Mouse (Mus musculus) midbrain, postnatal 0 days (tissue): ENCODE measurements at regions not wholly inside any gene's neighbourhood (a gene's known extent, or its start where the extent isn't known, plus 50 kb on each side); places are given as distances from the start of the nearest gene placed in this dataset.

ENCODE experiments used
- ATAC-seq: fragments of 200-750 bp; cut with Nextera tagmentation; 2 replicates; pipeline ENCODE4 v1.8.0; 2017; ENCODE audit warnings: moderate number of reproducible peaks, mild to moderate bottlenecking, moderate TSS enrichment, moderate library complexity; ENCODE audit not compliant: low FRiP score
- DNase-seq: peaks from one replicate; pipeline ENCODE4 v3.0.0-alpha.2; 2015; ENCODE audit warnings: low spot score
- H3K27ac ChIP-seq: fragments of 300-500 bp; sonication (generic); 2 replicates; pipeline ENCODE4 v1.5.1; 2014; ENCODE audit warnings: low read depth, mild to moderate bottlenecking, low read length, mixed read lengths
- H3K27me3 ChIP-seq: fragments of 300-500 bp; sonication (generic); 2 replicates; pipeline ENCODE4 v1.6.1; 2014; ENCODE audit warnings: low read length, control low read depth, mixed read lengths; ENCODE audit not compliant: insufficient read depth
- H3K36me3 ChIP-seq: fragments of 300-500 bp; sonication (generic); 2 replicates; pipeline ENCODE4 v1.6.1; 2014; ENCODE audit warnings: low read length, control low read depth, mixed read lengths; ENCODE audit not compliant: insufficient read depth
- H3K4me1 ChIP-seq: fragments of 300-500 bp; sonication (generic); 2 replicates; pipeline ENCODE4 v1.6.1; 2014; ENCODE audit warnings: mild to moderate bottlenecking, control low read depth, antibody characterized with exemption, low read length, mixed read lengths; ENCODE audit not compliant: insufficient read depth
- H3K4me2 ChIP-seq: fragments of 300-500 bp; sonication (generic); 2 replicates; pipeline ENCODE4 v1.6.1; 2014; ENCODE audit warnings: low read depth, mild to moderate bottlenecking, low read length, mixed read lengths; ENCODE audit not compliant: poor library complexity, severe bottlenecking
- H3K4me3 ChIP-seq: fragments of 300-500 bp; sonication (generic); 2 replicates; pipeline ENCODE4 v1.5.1; 2014; ENCODE audit warnings: low read depth, mild to moderate bottlenecking, low read length, moderate library complexity
- H3K9ac ChIP-seq: fragments of 300-500 bp; sonication (generic); replicated peaks from 2 replicates; pipeline ENCODE4 v1.6.1; 2014; ENCODE audit warnings: mild to moderate bottlenecking, low read length, moderate library complexity, mixed read lengths; ENCODE audit not compliant: poor library complexity, severe bottlenecking
- H3K9me3 ChIP-seq: fragments of 300-500 bp; sonication (generic); 2 replicates; pipeline ENCODE4 v1.6.1; 2016; ENCODE audit warnings: low read length, control low read depth
- CTCF ChIP-seq: IDR thresholded peaks from 2 replicates; pipeline ENCODE4 v1.5.1; 2016; ENCODE audit warnings: antibody characterized with exemption, mild to moderate bottlenecking
- WGBS: fragments of 180-500 bp; shearing (Covaris S2); extraction: QIAGEN DNeasy Blood & Tissue Kit; methylation state at CpG from one replicate; pipeline ENCODE4 v1.1.7; 2014; 5-methylcytosine and 5-hydroxymethylcytosine counted together

DNA sequence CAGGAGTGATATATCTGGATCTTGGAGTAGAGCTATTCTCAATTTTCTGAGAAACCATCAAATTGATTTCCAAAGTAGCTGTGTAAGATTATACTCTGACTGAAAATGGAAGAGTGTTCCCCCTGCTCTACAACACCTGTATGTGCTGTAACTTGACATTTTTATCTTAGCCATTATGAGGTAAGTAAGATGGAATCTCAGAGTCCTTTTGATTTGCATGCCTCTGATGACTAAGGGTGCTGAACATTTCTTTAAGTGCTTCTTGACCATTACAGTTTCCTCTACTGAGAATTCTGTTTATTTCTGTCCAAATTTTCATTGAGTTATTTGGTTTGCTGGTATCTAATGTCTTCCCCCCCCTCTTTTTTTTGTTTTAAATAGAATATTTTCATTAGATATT, 343.0 kb downstream of the Adcyap1 start:
- H3K9ac ChIP-seq = no peak overlapping the region
- ATAC-seq (no peak), DNase-seq (no peak)
- no peak overlapping the region for H3K4me3 ChIP-seq
- H3K36me3 ChIP-seq = no peaks in the 10 kb centered on the region
- H3K4me1 ChIP-seq = no peaks in the 10 kb centered on the region
- no peak for TF ChIP-seq CTCF
- no peaks in the 10 kb centered on the region for H3K9me3 ChIP-seq
- H3K4me2 ChIP-seq = no peak overlapping the region
- H3K27me3 ChIP-seq = no peaks in the 10 kb centered on the region
- H3K27ac ChIP-seq = no peak overlapping the region

DNA sequence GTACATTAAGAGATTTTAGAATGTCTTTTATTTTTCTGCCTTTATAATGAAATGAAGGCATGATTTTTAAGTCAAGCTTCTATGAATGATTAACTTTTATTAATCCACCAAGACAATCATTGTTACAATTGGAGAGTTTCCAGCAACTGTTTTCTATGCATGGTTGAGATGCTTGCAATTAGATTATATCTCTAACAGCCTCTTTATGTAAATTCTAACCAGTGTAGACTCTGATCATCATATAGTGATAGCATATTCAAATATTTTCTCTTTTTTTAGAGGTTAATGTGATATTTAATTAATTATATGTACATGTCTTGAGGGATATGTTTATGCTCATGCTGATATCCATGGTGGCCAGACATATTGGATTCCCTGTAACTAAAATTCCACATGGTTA, 351.5 kb downstream of the Adcyap1 start:
- Histone ChIP-seq H3K36me3 (no peaks in the 10 kb centered on the region), H3K4me2 (no peak overlapping the region), H3K4me3 (no peak overlapping the region), H3K27ac (no peak overlapping the region), H3K9ac (no peak overlapping the region), H3K27me3 (no peaks in the 10 kb centered on the region), H3K9me3 (no peaks in the 10 kb centered on the region), H3K4me1 (no peaks in the 10 kb centered on the region)
- DNase-seq = no peak
- no peak for ATAC-seq
- no peak for TF ChIP-seq CTCF

DNA sequence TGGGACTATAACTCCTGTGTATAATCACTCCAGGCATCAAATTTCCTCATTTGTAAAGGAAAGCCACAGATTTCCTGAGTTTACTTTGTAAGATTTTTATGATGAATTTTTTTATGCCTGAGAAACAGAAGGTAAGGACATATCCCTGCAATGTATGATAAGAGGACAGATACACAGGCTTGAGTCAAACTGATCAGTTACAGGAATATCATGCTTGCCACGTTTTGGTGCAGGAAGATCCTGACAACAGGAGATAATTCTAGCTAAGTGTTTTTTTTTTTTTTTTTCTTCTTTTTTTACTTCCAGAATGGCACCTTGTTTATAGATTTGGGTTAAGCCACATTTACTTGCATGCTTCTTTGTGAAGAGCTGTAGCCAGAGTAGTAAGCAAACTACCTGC, 357.1 kb downstream of the Adcyap1 start:
- Histone ChIP-seq H3K4me1 (no peaks in the 10 kb centered on the region), H3K9ac (no peak overlapping the region), H3K36me3 (no peaks in the 10 kb centered on the region), H3K4me3 (no peak overlapping the region), H3K4me2 (no peak overlapping the region), H3K9me3 (no peaks in the 10 kb centered on the region), H3K27me3 (no peaks in the 10 kb centered on the region), H3K27ac (no peak overlapping the region)
- no peak for DNase-seq
- 66% methylated on average over 1 of the region's 1 CpGs for WGBS
- TF ChIP-seq CTCF = no peak
- no peak for ATAC-seq

DNA sequence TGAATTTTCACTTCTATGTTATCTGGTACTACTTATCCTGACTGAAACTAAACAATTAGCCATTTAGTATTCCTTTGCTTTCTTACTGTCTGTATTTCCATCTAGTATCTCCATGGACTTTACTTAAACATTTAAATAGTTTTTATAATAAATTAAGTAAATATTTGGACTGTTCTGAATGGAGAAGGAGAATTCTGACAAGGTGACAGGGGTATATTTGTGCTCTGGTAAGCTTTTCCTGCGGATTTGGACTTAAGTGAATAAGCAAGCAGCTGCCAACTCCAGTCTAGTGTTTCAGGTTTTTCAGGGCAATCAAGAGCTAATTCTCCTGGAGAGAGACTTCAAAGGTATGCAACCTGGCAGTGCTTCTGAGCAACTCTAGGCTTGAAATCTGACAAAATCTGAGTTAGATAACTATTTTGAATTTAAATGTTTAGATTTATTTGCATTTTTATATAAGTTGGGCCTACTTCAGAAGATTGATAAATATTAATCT, 364.5 kb downstream of the Adcyap1 start:
- TF ChIP-seq CTCF = no peak
- Histone ChIP-seq H3K27me3 (no peaks in the 10 kb centered on the region), H3K36me3 (no peaks in the 10 kb centered on the region), H3K4me1 (no peaks in the 10 kb centered on the region), H3K4me2 (no peak overlapping the region), H3K9ac (no peak overlapping the region), H3K4me3 (no peak overlapping the region), H3K9me3 (no peaks in the 10 kb centered on the region), H3K27ac (no peak overlapping the region)
- no peak for DNase-seq
- ATAC-seq = no peak
- 50% methylated on average over 1 of the region's 1 CpGs for WGBS

DNA sequence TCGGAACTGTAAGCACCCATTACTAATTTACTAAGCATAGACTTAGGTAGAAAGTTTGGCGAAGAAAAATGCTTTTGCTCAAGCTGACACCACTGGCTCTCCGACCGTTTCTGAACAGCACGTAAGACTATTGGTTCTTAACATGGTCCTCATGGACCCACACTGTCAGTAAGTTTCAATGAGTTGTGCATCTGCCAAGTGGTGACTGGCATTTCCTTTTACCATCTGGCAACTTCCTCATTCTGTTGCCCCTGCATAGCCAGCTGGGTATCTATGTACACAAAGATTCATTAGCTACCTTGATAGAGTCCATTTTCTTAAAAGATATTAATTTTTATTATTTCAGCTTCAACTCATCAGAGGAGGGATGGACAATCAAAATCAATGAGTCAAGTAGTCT, 381.2 kb downstream of the Adcyap1 start:
- no peak for DNase-seq
- H3K4me3 ChIP-seq = no peak overlapping the region
- H3K9me3 ChIP-seq = no peaks in the 10 kb centered on the region
- H3K27ac ChIP-seq = no peak overlapping the region
- WGBS = 95% methylated on average over 5 of the region's 5 CpGs
- H3K4me2 ChIP-seq = no peak overlapping the region
- no peaks in the 10 kb centered on the region for H3K36me3 ChIP-seq
- H3K9ac ChIP-seq = no peak overlapping the region
- no peak for TF ChIP-seq CTCF
- H3K27me3 ChIP-seq = no peaks in the 10 kb centered on the region
- no peaks in the 10 kb centered on the region for H3K4me1 ChIP-seq
- ATAC-seq = no peak

DNA sequence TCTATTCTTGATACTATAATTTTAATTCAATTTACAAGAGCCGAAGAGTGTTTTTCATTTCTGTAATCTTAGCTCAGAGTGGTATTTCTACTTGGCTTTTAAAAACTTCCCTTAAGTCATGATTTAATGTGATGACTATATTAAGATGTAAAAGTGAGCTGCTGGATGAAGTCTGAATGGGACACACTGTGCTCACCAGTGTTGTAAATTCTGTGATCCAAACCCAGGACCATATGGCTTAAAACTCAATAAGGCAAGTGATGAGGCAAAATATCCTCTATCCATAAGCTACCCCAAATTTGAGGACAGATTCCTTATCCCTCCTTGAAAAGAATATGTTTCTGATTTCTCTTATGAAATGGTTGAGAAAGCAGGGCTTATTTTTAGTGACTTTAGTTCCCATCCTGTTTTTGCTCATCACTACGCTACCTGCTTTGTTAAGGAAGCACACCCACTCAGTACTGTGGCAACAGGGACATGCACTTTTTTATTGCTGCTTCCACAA, 399.4 kb downstream of the Adcyap1 start:
- no peak overlapping the region for H3K4me3 ChIP-seq
- H3K36me3 ChIP-seq = no peaks in the 10 kb centered on the region
- no peak for ATAC-seq
- no peaks in the 10 kb centered on the region for H3K4me1 ChIP-seq
- H3K9me3 ChIP-seq = no peaks in the 10 kb centered on the region
- no peak for DNase-seq
- 91% methylated on average over 2 of the region's 2 CpGs for WGBS
- H3K27ac ChIP-seq = no peak overlapping the region
- no peak for TF ChIP-seq CTCF
- no peaks in the 10 kb centered on the region for H3K27me3 ChIP-seq
- H3K9ac ChIP-seq = no peak overlapping the region
- no peak overlapping the region for H3K4me2 ChIP-seq
